Mouse (Mus musculus) cerebellum, adult 11-12 months (tissue): Measurements from ENCODE around the gene Rps6ka1.
A peak's percentile ranks its signal among the peaks of the same experiment; 100 is the strongest.

Source experiments
- DNase-seq: peaks from one replicate; pipeline ENCODE4 v3.0.0; 2022

Gene Rps6ka1

GRCm38 (mm10) chr4:133896984-133897383 is 9.4 kb upstream of the Rps6ka1 start:
- peak; percentile 14 for DNase-seq

- no peak for DNase-seq
These were observed 8.4 kb upstream of the Rps6ka1 start for GRCm38 (mm10) chr4:133896002-133896401.

GRCm38 (mm10) chr4:133887249-133887648 is 348 bp downstream of the Rps6ka1 start:
- peak; percentile 82 for DNase-seq

GRCm38 (mm10) chr4:133885991-133886501 is 1.6 kb downstream of the Rps6ka1 start:
- peak; percentile 78 for DNase-seq

GRCm38 (mm10) chr4:133885331-133885730 is 2.3 kb downstream of the Rps6ka1 start:
- DNase-seq: peak; percentile 87

- peak; percentile 99 for DNase-seq
These were observed 2.7 kb downstream of the Rps6ka1 start for GRCm38 (mm10) chr4:133884888-133885287.

- DNase-seq: peak; percentile 67
These were observed 3.4 kb downstream of the Rps6ka1 start for GRCm38 (mm10) chr4:133884127-133884753.

GRCm38 (mm10) chr4:133881851-133882250 is 5.7 kb downstream of the Rps6ka1 start:
- DNase-seq: no peak

- DNase-seq: peak; percentile 57
These were observed 6.2 kb downstream of the Rps6ka1 start for GRCm38 (mm10) chr4:133881399-133881798.

- DNase-seq: no peak
These were observed 8.3 kb downstream of the Rps6ka1 start for GRCm38 (mm10) chr4:133879145-133879902.

- no peak for DNase-seq
These were observed 9.5 kb downstream of the Rps6ka1 start for GRCm38 (mm10) chr4:133877850-133878755.

GRCm38 (mm10) chr4:133874865-133875517 is 12.6 kb downstream of the Rps6ka1 start:
- DNase-seq: no peak

GRCm38 (mm10) chr4:133873926-133874864 is 13.4 kb downstream of the Rps6ka1 start:
- DNase-seq: no peak

GRCm38 (mm10) chr4:133873431-133873851 is 14.2 kb downstream of the Rps6ka1 start:
- DNase-seq: no peak

GRCm38 (mm10) chr4:133872812-133873300 is 14.7 kb downstream of the Rps6ka1 start:
- peak; percentile 62 for DNase-seq

GRCm38 (mm10) chr4:133872222-133872811 is 15.3 kb downstream of the Rps6ka1 start:
- DNase-seq: no peak

GRCm38 (mm10) chr4:133865231-133865630 is 22.4 kb downstream of the Rps6ka1 start:
- DNase-seq: no peak

- no peak for DNase-seq
These were observed 23.1 kb downstream of the Rps6ka1 start for GRCm38 (mm10) chr4:133864380-133864981.

- DNase-seq: no peak
These were observed 23.7 kb downstream of the Rps6ka1 start for GRCm38 (mm10) chr4:133863795-133864379.

GRCm38 (mm10) chr4:133857527-133857926 is 30.1 kb downstream of the Rps6ka1 start:
- DNase-seq: no peak
